In genomic region chr8:111992703-111993039, GRCm38 (mm10) we compare ENCODE assay signal across 11 mouse cellular contexts. TPM values are rescaled to one million over a fixed set of nuclear protein-coding genes. Genes with fewer than 3 reads are reported as not detected.
DNase-seq lines count a peak whose midpoint lies in the region; ATAC-seq and TF ChIP-seq lines count a peak whose summit lies in the region.
"Had no signal": no experiment of that assay in that cellular context is flagged by ENCODE, and none has a peak within 500 bp of the region (broad histone marks: within the 10 kb centered on the region; RNA-seq: fewer than 3 reads in every experiment).

No protein-coding gene starts in this region.

- no peak for TF ChIP-seq EP300 in MEL (IDR thresholded peaks at IDR 0.05; ENCODE audit: low read depth in 1 of 2, low read length in 2 of 2)

- H3K9ac ChIP-seq in heart, embryonic 16.5 days (ENCODE audit: low read length) = no peak overlapping the region
- no peak overlapping the region for H3K9ac ChIP-seq in MEL (ENCODE audit: control insufficient read depth, low read depth, low read length, poor library complexity, severe bottlenecking)
- no peak overlapping the region for H3K9ac ChIP-seq in forebrain, embryonic 16.5 days (replicated peaks; ENCODE audit: low read depth, low read length)
- H3K9ac ChIP-seq in liver, embryonic 16.5 days (ENCODE audit: low read depth, low read length) = no peak overlapping the region

- no peaks in the 10 kb centered on the region for H3K9me3 ChIP-seq in heart, embryonic 16.5 days (replicated peaks; ENCODE audit: control insufficient read depth, low read length)
- no peaks in the 10 kb centered on the region for H3K9me3 ChIP-seq in MEL (replicated peaks; ENCODE audit: insufficient read depth, low read length)
- no peaks in the 10 kb centered on the region for H3K9me3 ChIP-seq in forebrain, embryonic 16.5 days (ENCODE audit: control insufficient read depth, low read length)
- H3K9me3 ChIP-seq in liver, embryonic 16.5 days (replicated peaks; ENCODE audit: control insufficient read depth, low read length) = no peaks in the 10 kb centered on the region
- H3K9me3 ChIP-seq: neural tube, embryonic 12.5 days had no signal

- ATAC-seq in heart, embryonic 16.5 days (replicated peaks; ENCODE audit: extremely low read depth, insufficient read depth, low FRiP score) = no peak
- no peak; the same call in 1 of the 2 replicates for ATAC-seq in forebrain, embryonic 16.5 days
- no peak for ATAC-seq in liver, embryonic 16.5 days (ENCODE audit: low read depth)

- no peak for TF ChIP-seq CTCF in MEL (IDR thresholded peaks at IDR 0.05 in 2 of 3, conservative IDR thresholded peaks at IDR 0.05 in 1 of 3; ENCODE audit: control insufficient read depth in 1 of 3, insufficient read depth in 1 of 3, low read depth in 2 of 3, low read length in 3 of 3, poor library complexity in 1 of 3, severe bottlenecking in 1 of 3)

- TF ChIP-seq POLR2A in MEL (IDR thresholded peaks at IDR 0.05; ENCODE audit: control insufficient read depth in 1 of 2, insufficient read depth in 1 of 2, low read depth in 1 of 2, low read length in 2 of 2, poor library complexity in 1 of 2) = no peak

- peak overlapping the region; percentile 80; the same call in 1 of the 2 replicates for H3K4me3 ChIP-seq in heart, embryonic 16.5 days (ENCODE audit: low read length)
- H3K4me3 ChIP-seq in MEL (ENCODE audit: control insufficient read depth in 1 of 2, insufficient read depth in 1 of 2, low read depth in 2 of 2, low read length in 2 of 2) = no peak overlapping the region
- no peak overlapping the region for H3K4me3 ChIP-seq in forebrain, embryonic 16.5 days (replicated peaks; ENCODE audit: low read length)
- H3K4me3 ChIP-seq in liver, embryonic 16.5 days (ENCODE audit: low read depth, low read length) = peak overlapping the region; percentile 76

- no peak overlapping the region for H3K27ac ChIP-seq in heart, embryonic 16.5 days (ENCODE audit: low read length)
- no peak overlapping the region for H3K27ac ChIP-seq in MEL (ENCODE audit: control insufficient read depth, low read depth, low read length)
- no peak overlapping the region for H3K27ac ChIP-seq in forebrain, embryonic 16.5 days (ENCODE audit: low read length)
- no peak overlapping the region for H3K27ac ChIP-seq in liver, embryonic 16.5 days (ENCODE audit: low read length)
- H3K27ac ChIP-seq: neural tube, embryonic 12.5 days had no signal

- WGBS in heart, embryonic 16.5 days = 60% methylated on average over 3 of the region's 3 CpGs
- 75% methylated on average over 3 of the region's 3 CpGs for WGBS in forebrain, embryonic 16.5 days
- 65% methylated on average over 3 of the region's 3 CpGs for WGBS in liver, embryonic 16.5 days (ENCODE audit: insufficient replicate concordance)

- intact Hi-C loops in heart, postnatal 25 days (cut with DNase I) = loop anchor here (5.0 kb wide), 1 partner anchor 50 kb away; the partner anchor contains the start of gene Gabarapl2

- peak overlapping the region; percentile 78; the same call in 1 of the 2 replicates for H3K4me2 ChIP-seq in heart, embryonic 16.5 days (ENCODE audit: low read depth, low read length)
- H3K4me2 ChIP-seq in forebrain, embryonic 16.5 days (ENCODE audit: low read length) = peak overlapping the region; percentile 69
- H3K4me2 ChIP-seq in liver, embryonic 16.5 days (ENCODE audit: low read depth, low read length) = peak overlapping the region; percentile 82

- H3K27me3 ChIP-seq in heart, embryonic 16.5 days (ENCODE audit: control insufficient read depth, insufficient read depth, low read length) = no peaks in the 10 kb centered on the region
- H3K27me3 ChIP-seq in MEL (ENCODE audit: control insufficient read depth in 1 of 2, insufficient read depth in 2 of 2, low read length in 2 of 2) = no peaks in the 10 kb centered on the region
- no peaks in the 10 kb centered on the region for H3K27me3 ChIP-seq in forebrain, embryonic 16.5 days (replicated peaks; ENCODE audit: control insufficient read depth, insufficient read depth, low read length)
- H3K27me3 ChIP-seq in liver, embryonic 16.5 days (ENCODE audit: control insufficient read depth, insufficient read depth, low read depth, low read length) = no peaks in the 10 kb centered on the region
- H3K27me3 ChIP-seq: CH12.LX; neural tube, embryonic 12.5 days had no signal

- H3K36me3 ChIP-seq in heart, embryonic 16.5 days (ENCODE audit: control insufficient read depth, insufficient read depth) = peaks cover 39% of the 10 kb centered on the region
- H3K36me3 ChIP-seq in MEL (ENCODE audit: control insufficient read depth in 1 of 2, insufficient read depth in 2 of 2, low read length in 2 of 2) = peaks cover 5 to 9% of the 10 kb centered on the region in 2 experiments
- H3K36me3 ChIP-seq in forebrain, embryonic 16.5 days (ENCODE audit: control insufficient read depth, insufficient read depth) = peaks cover 23% of the 10 kb centered on the region
- peaks cover 29% of the 10 kb centered on the region for H3K36me3 ChIP-seq in liver, embryonic 16.5 days (ENCODE audit: control insufficient read depth, insufficient read depth)

- peaks cover 8% of the 10 kb centered on the region for H3K79me2 ChIP-seq in MEL (ENCODE audit: control insufficient read depth, insufficient read depth, low read length, poor library complexity)

- peaks cover 6% of the 10 kb centered on the region for H3K4me1 ChIP-seq in heart, embryonic 16.5 days (ENCODE audit: control insufficient read depth, insufficient read depth, low read length)
- 0 out of 4 replicates have a peak, but pooled peaks cover 2 to 4% of the 10 kb centered on the region in 2 experiments for H3K4me1 ChIP-seq in MEL (ENCODE audit: control insufficient read depth in 1 of 2, insufficient read depth in 2 of 2, low read length in 2 of 2)
- H3K4me1 ChIP-seq in forebrain, embryonic 16.5 days (replicated peaks; ENCODE audit: control insufficient read depth, insufficient read depth, low read length) = peaks cover 7% of the 10 kb centered on the region
- H3K4me1 ChIP-seq in liver, embryonic 16.5 days (ENCODE audit: control insufficient read depth, low read depth, low read length) = peaks cover 4% of the 10 kb centered on the region; the same call in 1 of the 2 replicates

- no peak for TF ChIP-seq RAD21 in MEL (IDR thresholded peaks at IDR 0.05; ENCODE audit: low read depth, low read length)

- no peak for DNase-seq in heart, postnatal 25 days (ENCODE audit: low spot score)
- peak; percentile 23 for DNase-seq in MEL (ENCODE audit: low read depth, low spot score)
- no peak for DNase-seq in spleen, postnatal 36 days (ENCODE audit: low spot score in 2 of 2)
- DNase-seq in spleen, adult 12 weeks (ENCODE audit: low spot score) = no peak
- no peak for DNase-seq in adrenal gland, adult 8-10 months

RNA-seq across cellular contexts. Expression of gene Adat1, which starts 0.6 kb away (rescaled TPM):
- 5.6 and 5.9 TPM in 2 replicates for polyA plus RNA-seq in heart, embryonic 16.5 days (2015; fragmentation: Nextera tagmentation; extraction: Ambion mirVana)
- 1 to 10 TPM; 1.5 to 2.4 TPM for total RNA-seq in heart, postnatal 25 days (2021)
- total RNA-seq in MEL (2012; rRNA removed) = 6.4 and 8.3 TPM in 2 replicates
- polyA plus RNA-seq in MEL (2012; ENCODE audit: insufficient read depth in 1 of 2, insufficient read length in 2 of 2, low read depth in 1 of 2, low replicate concordance in 2 of 2, missing spikeins in 1 of 2) = 1 to 10 TPM in 1 of 2 experiments, not detected in 1; 9.3 TPM
- polyA plus RNA-seq in forebrain, embryonic 16.5 days (2015; fragmentation: Nextera tagmentation; extraction: Ambion mirVana) = 8.4 and 10.0 TPM in 2 replicates
- polyA plus RNA-seq in liver, embryonic 16.5 days (2015; fragmentation: Nextera tagmentation; extraction: Ambion mirVana) = 3.0 and 3.3 TPM in 2 replicates
- 1 to 10 TPM; 4.4 to 6.1 (median 5.6) TPM for total RNA-seq in adrenal gland, adult 8-10 months (2022)

RNA-seq across cellular contexts. Expression of gene Kars, which starts 18.5 kb away (rescaled TPM):
- 129 and 139 TPM in 2 replicates for polyA plus RNA-seq in heart, embryonic 16.5 days (2015; fragmentation: Nextera tagmentation; extraction: Ambion mirVana)
- total RNA-seq in heart, postnatal 25 days (2021) = 10 to 100 TPM; 92.7 to 92.8 TPM
- total RNA-seq in MEL (2012; rRNA removed) = 295 and 302 TPM in 2 replicates
- polyA plus RNA-seq in MEL (2012; ENCODE audit: insufficient read depth in 1 of 2, insufficient read length in 2 of 2, low read depth in 1 of 2, low replicate concordance in 2 of 2, missing spikeins in 1 of 2) = 100 to 1,000 TPM; 355 to 642 TPM
- 171 and 181 TPM in 2 replicates for polyA plus RNA-seq in forebrain, embryonic 16.5 days (2015; fragmentation: Nextera tagmentation; extraction: Ambion mirVana)
- 69.5 and 77.5 TPM in 2 replicates for polyA plus RNA-seq in liver, embryonic 16.5 days (2015; fragmentation: Nextera tagmentation; extraction: Ambion mirVana)
- total RNA-seq in adrenal gland, adult 8-10 months (2022) = 100 to 1,000 TPM; 101 to 113 (median 106) TPM

RNA-seq across cellular contexts. Expression of gene Terf2ip, which starts 18.5 kb away (rescaled TPM):
- 17.7 and 19.2 TPM in 2 replicates for polyA plus RNA-seq in heart, embryonic 16.5 days (2015; fragmentation: Nextera tagmentation; extraction: Ambion mirVana)
- 1 to 10 TPM; 9.9 TPM for total RNA-seq in heart, postnatal 25 days (2021)
- 10.9 and 12.5 TPM in 2 replicates for total RNA-seq in MEL (2012; rRNA removed)
- polyA plus RNA-seq in MEL (2012; ENCODE audit: insufficient read depth in 1 of 2, insufficient read length in 2 of 2, low read depth in 1 of 2, low replicate concordance in 2 of 2, missing spikeins in 1 of 2) = 10 to 100 TPM in 1 of 2 experiments, not detected in 1; 15.1 TPM
- 57.0 and 64.6 TPM in 2 replicates for polyA plus RNA-seq in forebrain, embryonic 16.5 days (2015; fragmentation: Nextera tagmentation; extraction: Ambion mirVana)
- 5.1 and 5.9 TPM in 2 replicates for polyA plus RNA-seq in liver, embryonic 16.5 days (2015; fragmentation: Nextera tagmentation; extraction: Ambion mirVana)
- total RNA-seq in adrenal gland, adult 8-10 months (2022) = 10 to 100 TPM; 23.5 to 26.6 (median 24.4) TPM

RNA-seq across cellular contexts. Expression of gene Gm6793, which starts 22.2 kb away (rescaled TPM):
- polyA plus RNA-seq in heart, embryonic 16.5 days (2015; fragmentation: Nextera tagmentation; extraction: Ambion mirVana) = 0.20 and 0.60 TPM in 2 replicates
- not detected for total RNA-seq in heart, postnatal 25 days (2021)
- 0.10 and 0.19 TPM in 2 replicates for total RNA-seq in MEL (2012; rRNA removed)
- under 1 TPM in 1 of 2 experiments, not detected in 1; 0.46 TPM for polyA plus RNA-seq in MEL (2012; ENCODE audit: insufficient read depth in 1 of 2, insufficient read length in 2 of 2, low read depth in 1 of 2, low replicate concordance in 2 of 2, missing spikeins in 1 of 2)
- 0.85 TPM in 1 of 2 replicates, not detected in the other for polyA plus RNA-seq in forebrain, embryonic 16.5 days (2015; fragmentation: Nextera tagmentation; extraction: Ambion mirVana)
- polyA plus RNA-seq in liver, embryonic 16.5 days (2015; fragmentation: Nextera tagmentation; extraction: Ambion mirVana) = 0.09 TPM in 1 of 2 replicates, not detected in the other
- total RNA-seq in adrenal gland, adult 8-10 months (2022) = under 1 TPM in 2 of 4 experiments, not detected in 2; 0.25 to 0.46 TPM
- total RNA-seq: CH12.LX had no signal
- polyA plus RNA-seq: small intestine, adult 2 months had no signal

RNA-seq across cellular contexts. Expression of gene Gabarapl2, which starts 52.2 kb away (rescaled TPM):
- polyA plus RNA-seq in heart, embryonic 16.5 days (2015; fragmentation: Nextera tagmentation; extraction: Ambion mirVana) = 198 and 211 TPM in 2 replicates
- 100 to 1,000 TPM; 123 to 129 TPM for total RNA-seq in heart, postnatal 25 days (2021)
- total RNA-seq in MEL (2012; rRNA removed) = 18.4 and 21.6 TPM in 2 replicates
- polyA plus RNA-seq in MEL (2012; ENCODE audit: insufficient read depth in 1 of 2, insufficient read length in 2 of 2, low read depth in 1 of 2, low replicate concordance in 2 of 2, missing spikeins in 1 of 2) = 10 to 100 TPM in 1 of 2 experiments, not detected in 1; 22.5 TPM
- 479 and 491 TPM in 2 replicates for polyA plus RNA-seq in forebrain, embryonic 16.5 days (2015; fragmentation: Nextera tagmentation; extraction: Ambion mirVana)
- 195 and 201 TPM in 2 replicates for polyA plus RNA-seq in liver, embryonic 16.5 days (2015; fragmentation: Nextera tagmentation; extraction: Ambion mirVana)
- total RNA-seq in adrenal gland, adult 8-10 months (2022) = 100 to 1,000 TPM; 168 to 223 (median 188) TPM

Comparison
In these comparisons a context has a peak if more than half of its experiments do, and no peak if none do; other contexts are left out.
1. H3K4me3 ChIP-seq: peak in heart, embryonic 16.5 days (single experiment) and liver, embryonic 16.5 days (single experiment); none in MEL (0 of 2) and forebrain, embryonic 16.5 days (single experiment).
2. Peak in every context shown above with its lines, with median percentiles within 50 percentile points of each other: H3K4me2 ChIP-seq.